Mouse (Mus musculus) forebrain, embryonic 12.5 days (tissue): ENCODE measurements at regions not wholly inside any gene's neighbourhood (a gene's known extent, or its start where the extent isn't known, plus 50 kb on each side); places are given as distances from the start of the nearest gene placed in this dataset.
A peak's percentile ranks its signal among the peaks of the same experiment; 100 is the strongest.

Source experiments
- ATAC-seq: fragments of 200-750 bp; cut with Nextera tagmentation; 2 replicates; pipeline ENCODE4 v1.8.0; 2017; ENCODE audit warnings: moderate TSS enrichment; ENCODE audit not compliant: low FRiP score
- H3K27ac ChIP-seq: fragments of 300-500 bp; sonication (generic); 2 replicates; pipeline ENCODE4 v1.5.1; 2016; ENCODE audit warnings: mild to moderate bottlenecking
- H3K27me3 ChIP-seq: fragments of 300-500 bp; sonication (generic); 2 replicates; pipeline ENCODE4 v1.6.1; 2016; ENCODE audit warnings: mild to moderate bottlenecking
- H3K36me3 ChIP-seq: fragments of 300-500 bp; sonication (generic); replicated peaks from 2 replicates; pipeline ENCODE4 v1.6.1; 2016; ENCODE audit warnings: mild to moderate bottlenecking
- H3K4me1 ChIP-seq: fragments of 300-500 bp; sonication (generic); 2 replicates; pipeline ENCODE4 v1.6.1; 2016
- H3K4me2 ChIP-seq: fragments of 300-500 bp; sonication (generic); 2 replicates; pipeline ENCODE4 v1.6.1; 2016; ENCODE audit warnings: mild to moderate bottlenecking, moderate library complexity
- H3K4me3 ChIP-seq: fragments of 300-500 bp; sonication (generic); replicated peaks from 2 replicates; pipeline ENCODE4 v1.5.1; 2016; ENCODE audit warnings: mild to moderate bottlenecking
- H3K9ac ChIP-seq: fragments of 300-500 bp; sonication (generic); 2 replicates; pipeline ENCODE4 v1.6.1; 2016; ENCODE audit warnings: mild to moderate bottlenecking
- H3K9me3 ChIP-seq: fragments of 300-500 bp; sonication (generic); 2 replicates; pipeline ENCODE4 v1.6.1; 2016
- WGBS: fragments of 180-500 bp; shearing (Covaris S2); methylation state at CpG from one replicate; pipeline ENCODE4 v1.1.7; 2016; 5-methylcytosine and 5-hydroxymethylcytosine counted together

DNA sequence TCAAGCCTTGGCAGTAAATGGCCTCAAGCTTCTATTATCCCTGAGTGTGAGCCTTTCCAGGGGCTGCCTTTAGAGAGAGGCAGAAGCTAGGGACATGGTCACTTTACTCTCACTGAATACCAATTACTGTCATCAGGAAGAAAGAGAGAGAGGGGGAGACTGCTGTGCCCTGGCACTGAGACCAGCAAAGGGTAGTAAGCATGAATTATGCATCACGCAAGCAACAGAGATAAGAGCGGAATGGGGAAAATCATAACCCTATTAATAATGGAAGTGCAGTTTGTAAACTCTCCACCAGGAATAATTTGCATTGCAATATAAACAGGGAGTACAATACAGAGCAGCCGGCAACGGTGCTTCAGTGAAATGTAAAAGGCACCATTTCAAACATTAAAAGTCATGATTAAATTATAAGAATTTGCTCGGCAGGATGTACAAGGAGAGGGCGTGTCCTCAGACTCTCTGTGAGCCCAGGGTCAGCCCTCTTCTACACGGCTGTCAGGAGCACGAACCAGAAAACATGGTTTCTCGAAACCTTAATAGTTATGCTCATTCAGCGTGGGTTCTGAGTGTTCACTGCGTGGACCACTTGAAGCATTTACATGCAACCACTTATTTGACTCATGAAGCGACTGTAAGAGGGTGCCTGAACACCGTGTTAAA, 175.2 kb downstream of the Gm826 start:
- H3K27ac ChIP-seq, result no peak overlapping the region
- H3K9me3 ChIP-seq, result no peaks in the 10 kb centered on the region
- no peak overlapping the region for H3K4me3 ChIP-seq
- H3K27me3 ChIP-seq, result no peaks in the 10 kb centered on the region
- no peaks in the 10 kb centered on the region for H3K36me3 ChIP-seq
- H3K9ac ChIP-seq, result no peak overlapping the region
- peak; percentile 69 for ATAC-seq
- no peak overlapping the region for H3K4me2 ChIP-seq
- 58% methylated on average over 13 of the region's 13 CpGs for WGBS
- H3K4me1 ChIP-seq, result peaks cover 12% of the 10 kb centered on the region

GRCm38 (mm10) chr2:160153781-160154180, 180.2 kb downstream of the Gm826 start:
- no peak overlapping the region for H3K4me2 ChIP-seq
- H3K36me3 ChIP-seq, result no peaks in the 10 kb centered on the region
- H3K9me3 ChIP-seq, result no peaks in the 10 kb centered on the region
- WGBS, result 79% methylated on average over 6 of the region's 6 CpGs
- ATAC-seq, result no peak
- H3K27ac ChIP-seq, result no peak overlapping the region
- no peak overlapping the region for H3K9ac ChIP-seq
- H3K4me3 ChIP-seq, result no peak overlapping the region
- H3K27me3 ChIP-seq, result no peaks in the 10 kb centered on the region
- peaks cover 10% of the 10 kb centered on the region for H3K4me1 ChIP-seq

DNA sequence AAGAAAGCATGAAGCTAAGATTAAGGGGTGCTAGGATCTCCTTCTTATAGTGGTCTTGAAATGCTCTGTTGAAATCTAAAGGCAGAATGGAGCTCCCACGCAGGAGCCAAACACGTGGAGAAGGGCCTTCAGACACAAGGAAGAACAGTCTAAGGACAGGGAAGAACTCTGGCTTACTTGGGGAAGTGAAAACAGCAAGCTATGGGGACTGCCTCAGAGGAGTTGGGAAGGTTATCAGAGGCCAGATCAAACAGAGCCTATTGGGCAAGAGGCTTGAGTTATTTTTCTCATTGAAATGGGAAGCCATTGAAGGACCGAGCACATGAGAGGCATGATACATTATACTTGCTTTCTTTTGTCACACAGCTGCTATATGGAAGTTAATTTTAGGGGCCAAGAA, 181.9 kb downstream of the Gm826 start:
- Histone ChIP-seq H3K9me3 (no peaks in the 10 kb centered on the region), H3K36me3 (no peaks in the 10 kb centered on the region), H3K4me1 (no peaks in the 10 kb centered on the region), H3K27ac (no peak overlapping the region), H3K4me2 (no peak overlapping the region), H3K9ac (no peak overlapping the region), H3K27me3 (no peaks in the 10 kb centered on the region), H3K4me3 (no peak overlapping the region)
- no peak for ATAC-seq
- WGBS, result 85% methylated on average over 3 of the region's 3 CpGs

GRCm38 (mm10) chr2:160148936-160149335, 185.0 kb downstream of the Gm826 start:
- no peak overlapping the region for H3K9ac ChIP-seq
- no peak overlapping the region for H3K4me3 ChIP-seq
- H3K9me3 ChIP-seq, result no peaks in the 10 kb centered on the region
- H3K27ac ChIP-seq, result no peak overlapping the region
- no peak for ATAC-seq
- no peaks in the 10 kb centered on the region for H3K4me1 ChIP-seq
- WGBS, result 89% methylated on average over 3 of the region's 3 CpGs
- no peak overlapping the region for H3K4me2 ChIP-seq
- H3K36me3 ChIP-seq, result no peaks in the 10 kb centered on the region
- H3K27me3 ChIP-seq, result no peaks in the 10 kb centered on the region

- Histone ChIP-seq H3K4me2 (no peak overlapping the region), H3K4me3 (no peak overlapping the region), H3K4me1 (no peaks in the 10 kb centered on the region), H3K27me3 (no peaks in the 10 kb centered on the region), H3K9me3 (no peaks in the 10 kb centered on the region), H3K36me3 (no peaks in the 10 kb centered on the region), H3K9ac (no peak overlapping the region), H3K27ac (no peak overlapping the region)
- no peak for ATAC-seq
- WGBS, result 75% methylated on average over 10 of the region's 10 CpGs
Measured at GRCm38 (mm10) chr2:160148516-160148915, 185.4 kb downstream of the Gm826 start.

DNA sequence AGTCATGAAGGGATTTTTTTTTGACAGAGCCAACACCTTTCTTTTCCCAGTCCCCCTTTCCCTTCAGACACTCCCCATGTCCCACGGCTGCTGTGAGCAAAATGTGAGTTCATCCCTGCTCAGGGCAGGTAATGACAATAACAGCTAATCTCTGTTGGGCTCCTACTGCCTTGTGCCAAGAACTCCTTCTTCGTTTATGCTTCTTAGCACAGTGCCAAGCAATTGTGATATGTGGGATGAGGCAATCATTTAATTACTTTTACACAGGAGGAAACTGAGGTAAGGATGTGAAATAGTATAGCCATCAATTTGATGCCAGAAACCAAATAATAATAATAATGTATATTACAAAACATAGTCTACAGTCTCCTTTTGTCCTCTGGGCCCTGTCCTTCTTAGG, 185.9 kb downstream of the Gm826 start:
- ATAC-seq, result no peak
- 76% methylated on average over 2 of the region's 2 CpGs for WGBS
- Histone ChIP-seq H3K27ac (no peak overlapping the region), H3K4me1 (no peaks in the 10 kb centered on the region), H3K36me3 (no peaks in the 10 kb centered on the region), H3K4me2 (no peak overlapping the region), H3K9me3 (no peaks in the 10 kb centered on the region), H3K4me3 (no peak overlapping the region), H3K9ac (no peak overlapping the region), H3K27me3 (no peaks in the 10 kb centered on the region)

GRCm38 (mm10) chr2:160140166-160140740, 193.7 kb downstream of the Gm826 start:
- H3K9ac ChIP-seq, result no peak overlapping the region
- H3K4me2 ChIP-seq, result no peak overlapping the region
- H3K27ac ChIP-seq, result no peak overlapping the region
- H3K27me3 ChIP-seq, result no peaks in the 10 kb centered on the region
- no peaks in the 10 kb centered on the region for H3K36me3 ChIP-seq
- no peak overlapping the region for H3K4me3 ChIP-seq
- H3K4me1 ChIP-seq, result no peaks in the 10 kb centered on the region; the same call in 1 of the 2 replicates
- 87% methylated on average over 4 of the region's 4 CpGs for WGBS
- H3K9me3 ChIP-seq, result no peaks in the 10 kb centered on the region
- ATAC-seq, result no peak

DNA sequence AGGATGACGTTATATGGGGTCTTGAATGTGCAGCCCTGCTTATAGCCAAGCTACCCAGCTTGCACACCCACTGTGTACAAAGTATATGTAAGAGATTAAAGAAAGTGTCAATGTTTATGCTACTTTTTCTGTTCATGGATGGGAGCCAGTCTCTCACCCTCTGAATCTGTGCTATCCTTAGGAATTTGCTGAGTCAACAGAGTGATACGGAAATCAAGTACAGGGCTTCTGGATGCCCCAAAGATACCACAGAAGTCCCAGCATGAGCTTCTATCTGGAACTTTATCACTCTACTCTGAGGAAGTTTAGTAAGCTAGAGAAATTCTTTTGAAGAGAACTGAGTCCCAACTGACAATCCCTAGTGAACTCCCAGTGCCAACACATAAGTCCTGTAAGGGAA, 195.9 kb downstream of the Gm826 start:
- Histone ChIP-seq H3K9me3 (no peaks in the 10 kb centered on the region), H3K4me3 (no peak overlapping the region), H3K27ac (no peak overlapping the region), H3K27me3 (no peaks in the 10 kb centered on the region), H3K4me1 (no peaks in the 10 kb centered on the region; the same call in 1 of the 2 replicates), H3K36me3 (no peaks in the 10 kb centered on the region), H3K9ac (no peak overlapping the region), H3K4me2 (no peak overlapping the region)
- ATAC-seq, result no peak
- WGBS, result 82% methylated on average over 2 of the region's 2 CpGs

- WGBS, result 29% methylated on average over 2 of the region's 2 CpGs
- no peak overlapping the region for H3K9ac ChIP-seq
- H3K4me1 ChIP-seq, result peaks cover 6% of the 10 kb centered on the region; the same call in 1 of the 2 replicates
- ATAC-seq, result peak; percentile 36; the same call in 1 of the 2 replicates
- no peaks in the 10 kb centered on the region for H3K27me3 ChIP-seq
- no peak overlapping the region for H3K4me3 ChIP-seq
- no peak overlapping the region for H3K4me2 ChIP-seq
- H3K9me3 ChIP-seq, result no peaks in the 10 kb centered on the region
- H3K36me3 ChIP-seq, result no peaks in the 10 kb centered on the region
- H3K27ac ChIP-seq, result no peak overlapping the region
Measured at GRCm38 (mm10) chr2:160131797-160132196, 202.2 kb downstream of the Gm826 start.

DNA sequence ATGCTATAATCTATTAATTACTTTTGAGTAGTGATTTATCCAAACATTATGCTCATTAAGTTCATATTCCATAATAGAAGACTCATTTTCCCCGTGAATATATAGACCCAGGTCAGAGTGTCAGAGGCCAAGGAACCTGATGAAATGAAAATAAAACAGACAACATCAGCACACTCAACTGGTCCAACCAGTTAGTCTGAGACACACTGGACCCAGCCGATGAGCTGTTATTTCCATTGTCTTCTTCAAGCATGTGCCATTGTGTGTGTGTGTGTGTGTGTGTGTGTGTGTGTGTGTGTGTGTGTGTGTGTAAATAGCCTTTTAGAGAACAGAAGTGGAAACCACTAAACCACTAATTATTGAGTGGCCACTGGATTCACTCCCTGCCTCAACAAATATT, 202.6 kb downstream of the Gm826 start:
- Histone ChIP-seq H3K9ac (no peak overlapping the region), H3K4me1 (peaks cover 6% of the 10 kb centered on the region; the same call in 1 of the 2 replicates), H3K4me3 (no peak overlapping the region), H3K27ac (no peak overlapping the region), H3K4me2 (no peak overlapping the region), H3K36me3 (no peaks in the 10 kb centered on the region), H3K27me3 (no peaks in the 10 kb centered on the region), H3K9me3 (no peaks in the 10 kb centered on the region)
- 43% methylated on average over 2 of the region's 2 CpGs for WGBS
- ATAC-seq, result no peak; the same call in 1 of the 2 replicates

GRCm38 (mm10) chr2:160117148-160117547, 216.8 kb downstream of the Gm826 start:
- no peak overlapping the region for H3K4me2 ChIP-seq
- H3K27me3 ChIP-seq, result no peaks in the 10 kb centered on the region
- ATAC-seq, result no peak
- H3K4me1 ChIP-seq, result no peaks in the 10 kb centered on the region
- no peak overlapping the region for H3K4me3 ChIP-seq
- H3K36me3 ChIP-seq, result no peaks in the 10 kb centered on the region
- H3K27ac ChIP-seq, result no peak overlapping the region
- H3K9ac ChIP-seq, result no peak overlapping the region
- H3K9me3 ChIP-seq, result no peaks in the 10 kb centered on the region

GRCm38 (mm10) chr2:160111176-160111692, 222.7 kb downstream of the Gm826 start:
- no peak overlapping the region for H3K27ac ChIP-seq
- no peak for ATAC-seq
- no peak overlapping the region for H3K9ac ChIP-seq
- no peaks in the 10 kb centered on the region for H3K4me1 ChIP-seq
- no peak overlapping the region for H3K4me2 ChIP-seq
- no peak overlapping the region for H3K4me3 ChIP-seq
- no peaks in the 10 kb centered on the region for H3K36me3 ChIP-seq
- no peaks in the 10 kb centered on the region for H3K9me3 ChIP-seq
- H3K27me3 ChIP-seq, result no peaks in the 10 kb centered on the region

- WGBS, result 26% methylated on average over 12 of the region's 12 CpGs
- H3K4me1 ChIP-seq, result 0 out of 2 replicates have a peak, but pooled peaks cover 7% of the 10 kb centered on the region
- H3K27me3 ChIP-seq, result no peaks in the 10 kb centered on the region
- no peak overlapping the region for H3K4me2 ChIP-seq
- ATAC-seq, result no peak
- H3K9ac ChIP-seq, result no peak overlapping the region
- no peak overlapping the region for H3K4me3 ChIP-seq
- H3K27ac ChIP-seq, result no peak overlapping the region
- no peaks in the 10 kb centered on the region for H3K9me3 ChIP-seq
- H3K36me3 ChIP-seq, result no peaks in the 10 kb centered on the region
Measured at GRCm38 (mm10) chr2:160093078-160093477, 240.9 kb downstream of the Gm826 start.
